Comparison of ENCODE assay signal across 1 mouse cellular context in genomic region chr8:111594951-111595350, GRCm38 (mm10).
TF ChIP-seq lines count a peak whose summit lies in the region.

No protein-coding gene starts in this region.

TF ChIP-seq in MEL, 35 proteins besides CTCF, POLR2A, EP300 and RAD21 (continued from another document):
- TF ChIP-seq HCFC1 (IDR thresholded peaks at IDR 0.05; ENCODE audit: low read depth, low read length): no peak
- no peak for TF ChIP-seq ETS1 (IDR thresholded peaks at IDR 0.05; ENCODE audit: low read depth, low read length)
- no peak for TF ChIP-seq TCF12 (IDR thresholded peaks at IDR 0.05; ENCODE audit: low read depth, low read length)
- no peak for TF ChIP-seq POLR2AphosphoS2 (IDR thresholded peaks at IDR 0.05; ENCODE audit: low read length)
- no peak for TF ChIP-seq GATA1 (IDR thresholded peaks at IDR 0.05; ENCODE audit: low read depth, low read length)
- TF ChIP-seq SMC3 (IDR thresholded peaks at IDR 0.05; ENCODE audit: low read depth, low read length): no peak
- TF ChIP-seq NELFE (IDR thresholded peaks at IDR 0.05; ENCODE audit: low read depth, low read length): no peak
- TF ChIP-seq BHLHE40 (IDR thresholded peaks at IDR 0.05; ENCODE audit: borderline replicate concordance, low read depth, low read length): no peak
- TF ChIP-seq CHD1 (IDR thresholded peaks at IDR 0.05; ENCODE audit: low read depth, low read length): no peak
- TF ChIP-seq RCOR1 (IDR thresholded peaks at IDR 0.05; ENCODE audit: low read depth, low read length): no peak
- TF ChIP-seq TBP (IDR thresholded peaks at IDR 0.05; ENCODE audit: low read depth, low read length): no peak
- no peak for TF ChIP-seq SIN3A (IDR thresholded peaks at IDR 0.05; ENCODE audit: low read length)
- no peak for TF ChIP-seq KAT2A (conservative IDR thresholded peaks at IDR 0.05; ENCODE audit: low read depth, low read length)
- no peak for TF ChIP-seq USF2 (IDR thresholded peaks at IDR 0.05; ENCODE audit: borderline replicate concordance in 1 of 2, insufficient read depth in 1 of 2, low read depth in 1 of 2, low read length in 2 of 2)
